Comparison of ENCODE assay signal across 8 mouse cellular contexts in genomic region chr4:154637468-154638319, GRCm38 (mm10). TPM values are rescaled to one million over a fixed set of nuclear protein-coding genes. Genes with fewer than 3 reads are reported as not detected.
A peak's percentile ranks its signal among the peaks of the same experiment; 100 is the strongest.
DNase-seq lines count a peak whose midpoint lies in the region; ATAC-seq and TF ChIP-seq lines count a peak whose summit lies in the region.

No protein-coding gene starts in this region.

- peak overlapping the region; percentile 26; the same call in 1 of the 2 replicates for H3K9ac ChIP-seq in ES-E14 (ENCODE audit: insufficient read depth, low read depth, low read length, poor library complexity, severe bottlenecking)
- H3K9ac ChIP-seq in hindbrain, embryonic 13.5 days: peak overlapping the region; percentile 77

- DNase-seq in ES-E14 (ENCODE audit: low read depth, low spot score): no peak
- peak; percentile 65 for DNase-seq in embryonic facial prominence, embryonic 10.5 days (ENCODE audit: low spot score)
- peak; percentile 54 for DNase-seq in midbrain, embryonic 10.5 days (ENCODE audit: low spot score)
- no peak for DNase-seq in spleen, adult 12 weeks (ENCODE audit: low spot score)
- no peak for DNase-seq in adrenal gland, adult 8-10 months
- DNase-seq in adipocyte (ENCODE audit: low spot score): no peak
- DNase-seq in B cell, adult 2 months: no peak

- no peak for ATAC-seq in hindbrain, embryonic 13.5 days (ENCODE audit: low FRiP score)

- H3K36me3 ChIP-seq in ES-E14 (ENCODE audit: control insufficient read depth, insufficient read depth, low read length, poor library complexity, severe bottlenecking): peaks cover 2% of the 10 kb centered on the region; the same call in 1 of the 2 replicates
- H3K36me3 ChIP-seq in embryonic facial prominence, embryonic 10.5 days (replicated peaks): peaks cover 2% of the 10 kb centered on the region; the same call in 1 of the 2 replicates
- no peaks in the 10 kb centered on the region for H3K36me3 ChIP-seq in hindbrain, embryonic 13.5 days
- no peaks in the 10 kb centered on the region for H3K36me3 ChIP-seq in midbrain, embryonic 10.5 days

- in situ Hi-C loops in ES-E14 (cut with MboI; ENCODE audit: low sequenced_read_pairs in 2 of 2, unreplicated experiment in 2 of 2): no loop called here

- peak overlapping the region; percentile 41 to 55 for H3K4me3 ChIP-seq in ES-E14 (ENCODE audit: insufficient read depth in 1 of 2, low read depth in 1 of 2, low read length in 2 of 2, poor library complexity in 1 of 2, severe bottlenecking in 1 of 2)
- H3K4me3 ChIP-seq in embryonic facial prominence, embryonic 10.5 days: peak overlapping the region; percentile 90
- peak overlapping the region; percentile 51 for H3K4me3 ChIP-seq in hindbrain, embryonic 13.5 days
- peak overlapping the region; percentile 67 for H3K4me3 ChIP-seq in midbrain, embryonic 10.5 days

- H3K4me2 ChIP-seq in hindbrain, embryonic 13.5 days: peak overlapping the region; percentile 61

- H3K9me3 ChIP-seq in ES-E14 (ENCODE audit: control insufficient read depth, insufficient read depth, low read depth, low read length): no peaks in the 10 kb centered on the region
- H3K9me3 ChIP-seq in embryonic facial prominence, embryonic 10.5 days: no peaks in the 10 kb centered on the region
- H3K9me3 ChIP-seq in hindbrain, embryonic 13.5 days: no peaks in the 10 kb centered on the region
- no peaks in the 10 kb centered on the region for H3K9me3 ChIP-seq in midbrain, embryonic 10.5 days (replicated peaks)

- peaks cover 95% of the 10 kb centered on the region for H3K27me3 ChIP-seq in embryonic facial prominence, embryonic 10.5 days (replicated peaks; ENCODE audit: low read depth, poor library complexity, severe bottlenecking)
- H3K27me3 ChIP-seq in hindbrain, embryonic 13.5 days: peaks cover 100% of the 10 kb centered on the region
- peaks cover 99% of the 10 kb centered on the region for H3K27me3 ChIP-seq in midbrain, embryonic 10.5 days (ENCODE audit: low read depth, poor library complexity, severe bottlenecking)

- WGBS in embryonic facial prominence, embryonic 10.5 days: under 1% methylated on average over 73 of the region's 73 CpGs
- 1% methylated on average over 60 of the region's 73 CpGs for WGBS in hindbrain, embryonic 13.5 days
- under 1% methylated on average over 57 of the region's 73 CpGs for WGBS in midbrain, embryonic 10.5 days

- peaks cover 0 to 14% of the 10 kb centered on the region in 2 experiments; a peak in 1 of 4 replicates for H3K4me1 ChIP-seq in ES-E14 (ENCODE audit: control insufficient read depth in 2 of 2, insufficient read depth in 2 of 2, low read length in 2 of 2, poor library complexity in 1 of 2)
- H3K4me1 ChIP-seq in embryonic facial prominence, embryonic 10.5 days: peaks cover 97% of the 10 kb centered on the region
- H3K4me1 ChIP-seq in hindbrain, embryonic 13.5 days (replicated peaks): peaks cover 47% of the 10 kb centered on the region
- peaks cover 94% of the 10 kb centered on the region for H3K4me1 ChIP-seq in midbrain, embryonic 10.5 days

- H3K27ac ChIP-seq in ES-E14 (ENCODE audit: insufficient read depth, low read depth, low read length, poor library complexity, severe bottlenecking): no peak overlapping the region
- peak overlapping the region; percentile 96 for H3K27ac ChIP-seq in embryonic facial prominence, embryonic 10.5 days (replicated peaks)
- H3K27ac ChIP-seq in hindbrain, embryonic 13.5 days: peak overlapping the region; percentile 88
- peak overlapping the region; percentile 91 for H3K27ac ChIP-seq in midbrain, embryonic 10.5 days (replicated peaks)

TF ChIP-seq in ES-E14, 5 proteins besides CTCF, POLR2A, EP300 and RAD21:
- TF ChIP-seq ZC3H11A (IDR thresholded peaks at IDR 0.05; ENCODE audit: borderline replicate concordance, low read depth, low read length) (no peak), ZNF384 (IDR thresholded peaks at IDR 0.05; ENCODE audit: low read depth, low read length) (no peak), MAFK (IDR thresholded peaks at IDR 0.05; ENCODE audit: insufficient read depth, low read depth, low read length) (no peak), HCFC1 (IDR thresholded peaks at IDR 0.05; ENCODE audit: borderline replicate concordance, insufficient read depth, low read length) (no peak), CHD2 (IDR thresholded peaks at IDR 0.05; ENCODE audit: low read depth, low read length) (no peak)
TF ChIP-seq in ES-E14: peak in this region for 0.

RNA-seq across cellular contexts. Expression of gene Prdm16, which starts 1.0 kb away (rescaled TPM):
- 3.1 and 3.2 TPM in 2 replicates for total RNA-seq in ES-E14 (2012; rRNA removed)
- 33.9 and 44.5 TPM in 2 replicates for polyA plus RNA-seq in embryonic facial prominence, embryonic 10.5 days (2016; fragmentation: Nextera tagmentation; extraction: Ambion mirVana)
- polyA plus RNA-seq in hindbrain, embryonic 13.5 days (2015; fragmentation: Nextera tagmentation; extraction: Ambion mirVana): 16.1 and 17.2 TPM in 2 replicates
- 12.5 and 14.1 TPM in 2 replicates for polyA plus RNA-seq in midbrain, embryonic 10.5 days (2016; fragmentation: Nextera tagmentation; extraction: Ambion mirVana)
- 1 to 10 TPM; 2.9 to 5.5 (median 3.8) TPM for total RNA-seq in adrenal gland, adult 8-10 months (2022)

RNA-seq across cellular contexts. Expression of gene Actrt2, which starts 30.0 kb away (rescaled TPM):
- total RNA-seq in ES-E14 (2012; rRNA removed): not detected in 2 replicates
- polyA plus RNA-seq in embryonic facial prominence, embryonic 10.5 days (2016; fragmentation: Nextera tagmentation; extraction: Ambion mirVana): not detected in 2 replicates
- polyA plus RNA-seq in hindbrain, embryonic 13.5 days (2015; fragmentation: Nextera tagmentation; extraction: Ambion mirVana): not detected in 2 replicates
- not detected in 2 replicates for polyA plus RNA-seq in midbrain, embryonic 10.5 days (2016; fragmentation: Nextera tagmentation; extraction: Ambion mirVana)
- not detected for total RNA-seq in adrenal gland, adult 8-10 months (2022)

Comparison
In these comparisons a context has a peak if more than half of its experiments do, and no peak if none do; other contexts are left out.
1. DNase-seq: peak in embryonic facial prominence, embryonic 10.5 days (single experiment) and midbrain, embryonic 10.5 days (single experiment); none in ES-E14 (single experiment), spleen, adult 12 weeks (single experiment), adrenal gland, adult 8-10 months (single experiment), adipocyte (single experiment) and B cell, adult 2 months (0 of 2).
2. Peak in every context shown above with its lines, with median percentiles within 50 percentile points of each other: H3K4me3 ChIP-seq.